ENCODE assay signal across 14 mouse cellular contexts in genomic region chr8:117367441-117367840, GRCm38 (mm10).
A peak's percentile ranks its signal among the peaks of the same experiment; 100 is the strongest.
DNase-seq lines count a peak whose midpoint lies in the region; ATAC-seq lines count a peak whose summit lies in the region.
"Had no signal": no experiment of that assay in that cellular context is flagged by ENCODE, and none has a peak within 500 bp of the region (broad histone marks: within the 10 kb centered on the region; RNA-seq: fewer than 3 reads in every experiment).

No protein-coding gene starts in this region.

- DNase-seq in lung, postnatal 10 days: peak; percentile 81
- no peak for DNase-seq in left cerebral cortex, adult 11 months (ENCODE audit: low spot score)
- DNase-seq in adrenal gland, adult 8-10 months: no peak
- DNase-seq in gastrocnemius, adult 18-20 months (ENCODE audit: low spot score): no peak
- DNase-seq: adrenal gland, postnatal 10 days; cerebellum, adult 9-10 months; kidney, adult 18-20 months; layer of hippocampus, postnatal 36 days; right cerebral cortex, postnatal 4 days had no signal

- peak; percentile 33 for ATAC-seq in common myeloid progenitor, adult 5-6 weeks (replicated peaks; ENCODE audit: low read depth, poor library complexity, severe bottlenecking)
- peak; percentile 53 to 60 for ATAC-seq in hematopoietic stem cell, adult 5-6 weeks (replicated peaks in 1 of 2; ENCODE audit: insufficient read depth in 1 of 2, low FRiP score in 2 of 2, low TSS enrichment in 1 of 2, low read depth in 1 of 2, poor library complexity in 2 of 2, severe bottlenecking in 2 of 2)
- peak; percentile 59 for ATAC-seq in megakaryocyte progenitor cell, adult 5-6 weeks (replicated peaks; ENCODE audit: poor library complexity)
- ATAC-seq: forebrain, embryonic 16.5 days; hindbrain, postnatal 0 days had no signal
